Mouse (Mus musculus) heart, adult 2 months (tissue): ENCODE measurements around the gene Arpc1b. TPM values are rescaled to one million over a fixed set of nuclear protein-coding genes. Genes with fewer than 3 reads are reported as not detected.
A peak's percentile ranks its signal among the peaks of the same experiment; 100 is the strongest.

Experiments
- DNase-seq, 2 experiments: peaks; one replicate each; pipeline ENCODE4 v3.0.0; 2021
- H3K27ac ChIP-seq: fragments of 200-600 bp; 2 replicates; pipeline ENCODE4 v1.8.1; 2022
- H3K27me3 ChIP-seq: fragments of 200-500 bp; 2 replicates; pipeline ENCODE4 v1.6.1; 2012; ENCODE audit warnings: mild to moderate bottlenecking, low read length, inconsistent platforms, mixed read lengths; ENCODE audit not compliant: control insufficient read depth, insufficient read depth
- H3K36me3 ChIP-seq: fragments of 200-500 bp; 2 replicates; pipeline ENCODE4 v1.6.1; 2012; ENCODE audit warnings: low read length, inconsistent platforms; ENCODE audit not compliant: control insufficient read depth, insufficient read depth
- H3K4me1 ChIP-seq: fragments of 200-500 bp; 2 replicates; pipeline ENCODE4 v1.6.1; 2011; ENCODE audit warnings: low read length; ENCODE audit not compliant: control insufficient read depth, insufficient read depth
- H3K4me3 ChIP-seq: fragments of 200-600 bp; 2 replicates; pipeline ENCODE4 v1.8.1; 2022
- H3K79me2 ChIP-seq: fragments of 200-500 bp; replicated peaks from 2 replicates; pipeline ENCODE4 v1.6.1; 2012; ENCODE audit warnings: mild to moderate bottlenecking, inconsistent platforms, low read length, moderate library complexity, mixed read lengths; ENCODE audit not compliant: control insufficient read depth, insufficient read depth
- H3K9ac ChIP-seq: fragments of 200-500 bp; 2 replicates; pipeline ENCODE4 v1.6.1; 2012; ENCODE audit warnings: low read depth, mild to moderate bottlenecking, control low read depth, inconsistent platforms, low read length, mixed read lengths
- CTCF ChIP-seq: fragments of 200-600 bp; IDR thresholded peaks from 2 replicates; pipeline ENCODE4 v1.8.1; 2022; ENCODE audit warnings: antibody characterized with exemption, mild to moderate bottlenecking, moderate library complexity
- EP300 ChIP-seq: fragments of 200-500 bp; IDR thresholded peaks from 2 replicates; pipeline ENCODE4 v1.6.1; 2011; ENCODE audit warnings: low read depth, low read length, control low read depth; ENCODE audit not compliant: insufficient read depth
- POLR2A ChIP-seq: fragments of 200-500 bp; IDR thresholded peaks from 2 replicates; pipeline ENCODE4 v1.6.1; 2011; ENCODE audit warnings: mild to moderate bottlenecking, low read depth, low read length, control low read depth; ENCODE audit not compliant: insufficient read depth
- WGBS: fragments of 180-500 bp; shearing (Covaris S2); methylation state at CpG from one replicate; pipeline ENCODE4 v1.1.7; 2018; 5-methylcytosine and 5-hydroxymethylcytosine counted together
- intact Hi-C: fragments of 180-260 bp; cut with DNase I; formaldehyde crosslinking; loops from one replicate; pipeline ENCODE4 v1.15.1; 2025
- polyA plus RNA-seq: library from polyadenylated mRNA; depleted of rRNA; stranded (reverse); fragments of >200 nt; gene quantifications from 2 replicates; pipeline ENCODE4 v1.2.3, GENCODE M21; 2012
- total RNA-seq, 2 experiments: library from RNA; stranded (reverse); gene quantifications; 2 replicates each; pipeline ENCODE4 v1.2.3; 2021

Gene Arpc1b
- total and polyA plus RNA-seq, 3 experiments: 60.8 to 137 (median 75.0) TPM

DNA sequence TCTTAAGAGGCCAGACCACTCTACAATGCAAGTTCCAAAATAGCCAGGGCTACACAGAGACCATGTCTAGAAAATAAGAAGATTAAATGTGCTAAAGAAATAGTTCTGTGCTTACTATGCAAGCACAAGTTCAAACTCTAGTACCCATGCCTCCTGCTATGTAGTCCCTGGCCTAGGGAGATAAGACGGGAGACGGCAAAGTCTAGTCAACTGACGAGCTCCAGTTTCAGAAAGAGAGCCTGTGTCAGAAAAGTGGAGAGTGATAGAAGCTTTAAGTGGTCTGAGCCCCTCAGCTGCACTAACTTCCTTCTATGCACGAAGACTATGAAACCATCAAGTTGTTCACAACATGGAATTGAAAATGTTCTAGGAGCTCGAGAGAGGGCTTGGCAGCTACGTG is 35.3 kb downstream of the Arpc1b start:
- no peak overlapping the region for H3K9ac ChIP-seq
- intact Hi-C loops: no loop called here
- H3K4me3 ChIP-seq: no peak overlapping the region
- peaks cover 3% of the 10 kb centered on the region; the same call in 1 of the 2 replicates for H3K36me3 ChIP-seq
- H3K79me2 ChIP-seq: no peaks in the 10 kb centered on the region
- no peaks in the 10 kb centered on the region for H3K27me3 ChIP-seq
- DNase-seq: no peak
- H3K4me1 ChIP-seq: no peaks in the 10 kb centered on the region
- WGBS: 78% methylated on average over 6 of the region's 6 CpGs
- TF ChIP-seq EP300: no peak
- TF ChIP-seq CTCF: no peak
- TF ChIP-seq POLR2A: no peak
- no peak overlapping the region for H3K27ac ChIP-seq

DNA sequence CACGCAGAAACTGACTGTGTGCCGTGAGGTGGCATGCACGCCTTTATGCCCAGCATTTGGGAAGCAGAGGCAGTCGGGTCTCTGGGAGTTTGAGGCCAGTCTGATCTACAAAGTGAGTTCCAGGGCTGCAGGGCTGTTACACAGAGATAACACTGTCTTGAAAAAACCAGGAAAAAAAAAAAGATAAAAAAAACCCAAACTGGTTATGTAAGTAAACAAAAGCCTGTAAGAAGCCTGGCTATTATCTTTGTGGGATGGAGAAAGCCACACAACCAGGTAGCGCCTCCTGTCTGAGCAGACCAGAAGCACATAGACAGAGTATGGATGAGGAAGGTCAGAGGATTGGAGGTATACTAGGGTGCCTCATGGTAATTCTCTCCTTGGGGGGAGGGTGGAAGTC is 38.7 kb downstream of the Arpc1b start:
- 88% methylated on average over 5 of the region's 5 CpGs for whole genome bisulfite sequencing
- H3K4me1 ChIP-seq: no peaks in the 10 kb centered on the region
- TF ChIP-seq POLR2A (no peak), CTCF (no peak), EP300 (no peak)
- no peak overlapping the region for H3K4me3 ChIP-seq
- H3K79me2 ChIP-seq: no peaks in the 10 kb centered on the region
- H3K27ac ChIP-seq: no peak overlapping the region
- no peaks in the 10 kb centered on the region for H3K27me3 ChIP-seq
- no peak for DNase-seq
- H3K36me3 ChIP-seq: no peaks in the 10 kb centered on the region
- intact Hi-C loops: no loop called here
- H3K9ac ChIP-seq: no peak overlapping the region

DNA sequence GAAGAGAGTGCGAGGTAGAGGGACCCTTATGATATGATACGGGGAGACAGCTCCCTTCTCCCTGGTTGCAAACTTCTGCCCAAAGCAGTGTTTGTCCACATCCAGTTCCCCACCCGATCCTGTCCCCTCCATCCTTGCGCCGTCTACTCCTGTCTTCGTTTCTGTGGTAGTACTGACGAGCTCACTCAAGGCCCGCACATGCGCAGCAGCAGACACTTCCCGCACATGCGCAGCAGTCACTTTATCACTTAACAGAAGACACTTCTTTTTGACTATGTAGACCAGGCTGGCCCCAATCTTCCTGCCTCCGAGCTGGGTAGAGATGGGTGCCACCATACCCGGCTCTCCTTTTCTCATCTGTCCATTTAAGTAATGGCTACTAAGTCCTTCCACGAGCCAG is 47.3 kb downstream of the Arpc1b start:
- Histone ChIP-seq H3K27me3 (no peaks in the 10 kb centered on the region), H3K79me2 (no peaks in the 10 kb centered on the region), H3K9ac (no peak overlapping the region), H3K4me3 (no peak overlapping the region), H3K36me3 (peaks cover 3% of the 10 kb centered on the region; the same call in 1 of the 2 replicates), H3K27ac (no peak overlapping the region), H3K4me1 (peaks cover 4% of the 10 kb centered on the region)
- intact Hi-C loops: no loop called here
- TF ChIP-seq CTCF (no peak), EP300 (no peak), POLR2A (no peak)
- WGBS: 93% methylated on average over 14 of the region's 14 CpGs
- no peak for DNase-seq

DNA sequence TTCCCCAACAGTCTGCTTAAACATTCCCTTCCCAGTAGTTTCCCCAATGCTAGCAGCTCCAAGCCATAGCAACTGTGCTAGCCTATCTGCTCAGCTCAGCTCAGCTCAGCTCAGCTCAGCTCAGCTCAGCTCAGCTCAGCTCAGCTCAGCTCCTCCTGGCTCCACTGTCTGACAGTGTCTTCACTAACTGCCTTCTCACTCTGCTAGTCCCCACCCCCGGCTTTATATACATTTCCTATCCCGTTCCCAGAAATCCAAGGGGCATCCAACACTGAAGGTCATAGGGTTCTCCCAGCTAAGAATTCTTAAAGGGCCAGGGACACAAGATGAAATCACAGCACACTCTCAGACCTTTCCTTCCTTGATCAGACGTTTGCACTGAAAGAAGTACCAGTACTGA is 50.7 kb downstream of the Arpc1b start:
- Histone ChIP-seq H3K9ac (peak overlapping the region; percentile 60), H3K27me3 (no peaks in the 10 kb centered on the region), H3K27ac (peak overlapping the region; percentile 95), H3K36me3 (peaks cover 3% of the 10 kb centered on the region; the same call in 1 of the 2 replicates), H3K4me3 (peak overlapping the region; percentile 82), H3K4me1 (peaks cover 7% of the 10 kb centered on the region), H3K79me2 (peaks cover 2% of the 10 kb centered on the region; the same call in 1 of the 2 replicates)
- WGBS: 33% methylated on average over 3 of the region's 3 CpGs
- TF ChIP-seq CTCF: no peak
- TF ChIP-seq EP300: no peak
- no peak for TF ChIP-seq POLR2A
- intact Hi-C loops: loop anchor here (5.0 kb wide), 1 partner anchor 1852 kb away; no protein-coding TSS in a partner anchor
- DNase-seq: no peak

DNA sequence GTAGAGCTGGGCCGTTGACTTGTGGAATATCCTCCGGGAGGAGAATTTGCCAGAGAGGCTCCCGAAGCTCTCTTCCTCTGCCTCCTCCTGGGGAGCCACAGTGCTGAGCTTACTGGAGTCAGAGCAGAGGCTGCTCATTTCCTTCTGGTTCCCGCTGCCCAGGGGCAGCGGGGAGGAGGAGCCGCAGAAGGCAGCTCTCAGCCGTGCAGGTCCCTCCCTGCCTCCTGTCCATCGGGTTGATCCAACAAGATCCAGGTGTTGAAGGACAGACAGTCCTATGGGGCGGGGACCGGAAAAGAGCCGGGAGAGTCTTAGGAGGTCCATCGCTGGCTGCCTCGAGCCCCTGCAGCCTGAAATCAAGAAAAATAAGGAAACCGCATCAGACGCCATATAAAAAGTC is 51.2 kb downstream of the Arpc1b start:
- H3K36me3 ChIP-seq: peaks cover 3% of the 10 kb centered on the region; the same call in 1 of the 2 replicates
- no peak overlapping the region for H3K9ac ChIP-seq
- H3K4me1 ChIP-seq: peaks cover 7% of the 10 kb centered on the region
- 63% methylated on average over 15 of the region's 15 CpGs for WGBS
- no peak for TF ChIP-seq EP300
- no peak for TF ChIP-seq POLR2A
- TF ChIP-seq CTCF: no peak
- peaks cover 2% of the 10 kb centered on the region; the same call in 1 of the 2 replicates for H3K79me2 ChIP-seq
- peak overlapping the region; percentile 82 for H3K4me3 ChIP-seq
- peak overlapping the region; percentile 95 for H3K27ac ChIP-seq
- no peak for DNase-seq
- intact Hi-C loops: loop anchor here (5.0 kb wide), 1 partner anchor 1853 kb away; no protein-coding TSS in a partner anchor
- no peaks in the 10 kb centered on the region for H3K27me3 ChIP-seq

DNA sequence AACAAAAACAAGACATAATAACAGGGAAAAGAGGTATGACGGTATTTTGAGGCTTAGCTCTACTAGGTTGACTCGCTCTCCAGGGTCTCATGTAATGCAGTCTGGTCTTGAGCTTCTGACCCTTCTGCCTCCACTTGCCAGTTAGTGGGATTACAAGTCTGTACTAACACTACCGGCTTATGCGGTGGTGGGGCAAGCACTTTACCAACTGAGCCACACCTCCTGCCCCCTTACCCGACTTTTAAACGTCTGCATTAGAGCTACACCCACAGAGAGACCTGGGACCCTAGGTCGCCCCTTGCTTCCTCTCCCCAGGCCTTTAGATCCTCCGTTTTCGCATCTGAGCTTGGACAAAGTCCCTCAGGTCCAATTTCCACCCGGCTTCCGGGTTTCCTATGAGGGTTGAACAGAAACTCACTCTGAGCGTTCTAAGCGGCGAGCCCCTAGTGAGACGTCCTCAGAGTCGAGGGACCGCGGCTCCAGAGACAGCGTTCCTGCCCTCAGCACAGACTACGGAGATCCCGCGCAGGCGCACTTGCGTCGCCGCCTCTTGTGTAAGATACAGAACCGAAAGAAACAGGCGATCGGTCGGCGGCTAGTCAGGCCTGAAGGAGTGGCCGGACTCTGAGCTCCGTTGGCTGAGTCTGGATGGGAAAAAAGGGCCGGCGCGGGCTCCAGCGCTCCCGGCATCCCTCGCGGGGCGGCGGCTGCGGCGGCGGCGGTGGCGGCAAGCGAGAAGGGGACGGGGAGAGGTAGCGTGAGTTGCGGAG is 52.7 kb downstream of the Arpc1b start, which contains the start of the genes Ptcd1 and Cpsf4:
Ptcd1 (minus strand) TSS at position 573 of the 770 bp plus-strand sequence.
Cpsf4 (plus strand) TSS at position 678 of the 770 bp plus-strand sequence.
- DNase-seq: peak; percentile 99
- peak within 1 kb of the TSS; percentile 93 for H3K9ac ChIP-seq
- intact Hi-C loops: loop anchor here (1.0 to 5.0 kb wide), 4 partner anchors 24 to 1854 kb away; partner anchors contain the start of genes Bud31 and Pdap1
- peaks cover 3% of the 10 kb centered on the region; the same call in 1 of the 2 replicates for H3K36me3 ChIP-seq
- peak within 1 kb of the TSS; percentile 82 for H3K4me3 ChIP-seq
- TF ChIP-seq POLR2A: peak; percentile 96
- no peak for TF ChIP-seq CTCF
- TF ChIP-seq EP300: peak; percentile 68; the same call in 1 of the 2 replicates
- peaks cover 2% of the 10 kb centered on the region; the same call in 1 of the 2 replicates for H3K79me2 ChIP-seq
- peaks cover 7% of the 10 kb centered on the region for H3K4me1 ChIP-seq
- under 1% methylated on average over 50 of the region's 51 CpGs for WGBS
- H3K27me3 ChIP-seq: no peaks in the 10 kb centered on the region
- peak within 1 kb of the TSS; percentile 95 for H3K27ac ChIP-seq
